Mouse (Mus musculus) liver, embryonic 14.5 days (tissue): ENCODE results near the gene Snap91.

Source experiments
- CTCF ChIP-seq: IDR thresholded peaks from 2 replicates; pipeline ENCODE4 v1.5.1; 2016; ENCODE audit warnings: antibody characterized with exemption, low read depth, control low read depth
- EP300 ChIP-seq: IDR thresholded peaks from 2 replicates; pipeline ENCODE4 v1.6.1; 2016; ENCODE audit warnings: antibody characterized with exemption, low read depth

GRCm38 (mm10) chr9:86777309-86777708 lies 103.1 kb downstream of the Snap91 start:
- TF ChIP-seq CTCF: no peak
- TF ChIP-seq EP300: no peak
